Mouse (Mus musculus) intestine, postnatal 0 days (tissue): ENCODE data around the gene Rsrc1. TPM values are rescaled to one million over a fixed set of nuclear protein-coding genes. Genes with fewer than 3 reads are reported as not detected.
"Not testable (repeated sequence)": the region's sequence is repeated elsewhere in the genome, so short reads cannot be mapped to it uniquely, and the experiment has no call there.

ENCODE experiments used
- ATAC-seq: fragments of 200-750 bp; cut with Nextera tagmentation; 2 replicates; pipeline ENCODE4 v1.8.0; 2017; ENCODE audit warnings: mild to moderate bottlenecking, moderate TSS enrichment, moderate library complexity
- H3K27ac ChIP-seq: fragments of 300-500 bp; sonication (generic); 2 replicates; pipeline ENCODE4 v1.5.1; 2014; ENCODE audit warnings: mild to moderate bottlenecking, low read depth, low read length, moderate library complexity
- H3K27me3 ChIP-seq: fragments of 300-500 bp; sonication (generic); replicated peaks from 2 replicates; pipeline ENCODE4 v1.6.1; 2014; ENCODE audit warnings: low read length, mixed read lengths; ENCODE audit not compliant: control insufficient read depth, insufficient read depth
- H3K36me3 ChIP-seq: fragments of 300-500 bp; sonication (generic); 2 replicates; pipeline ENCODE4 v1.6.1; 2014; ENCODE audit warnings: mild to moderate bottlenecking, moderate library complexity; ENCODE audit not compliant: control insufficient read depth, insufficient read depth
- H3K4me1 ChIP-seq: fragments of 300-500 bp; sonication (generic); replicated peaks from 2 replicates; pipeline ENCODE4 v1.6.1; 2014; ENCODE audit warnings: antibody characterized with exemption, low read length, mixed read lengths; ENCODE audit not compliant: control insufficient read depth, insufficient read depth
- H3K4me2 ChIP-seq: fragments of 300-500 bp; sonication (generic); replicated peaks from 2 replicates; pipeline ENCODE4 v1.6.1; 2014; ENCODE audit warnings: low read depth, mild to moderate bottlenecking, moderate library complexity
- H3K4me3 ChIP-seq: fragments of 300-500 bp; sonication (generic); 2 replicates; pipeline ENCODE4 v1.5.1; 2014; ENCODE audit warnings: low read depth, low read length
- H3K9ac ChIP-seq: fragments of 300-500 bp; sonication (generic); 2 replicates; pipeline ENCODE4 v1.6.1; 2014; ENCODE audit warnings: mild to moderate bottlenecking, low read depth, low read length
- H3K9me3 ChIP-seq: fragments of 300-500 bp; sonication (generic); 2 replicates; pipeline ENCODE4 v1.6.1; 2016; ENCODE audit warnings: mixed run types; ENCODE audit not compliant: control insufficient read depth
- CTCF ChIP-seq: sonication (generic); IDR thresholded peaks from 2 replicates; pipeline ENCODE4 v1.5.1; 2016; ENCODE audit warnings: low read depth, mild to moderate bottlenecking, control low read depth, antibody characterized with exemption, moderate library complexity
- WGBS: fragments of 180-500 bp; shearing (Covaris S2); extraction: QIAGEN DNeasy Blood & Tissue Kit; methylation state at CpG from one replicate; pipeline ENCODE4 v1.1.7; 2014; 5-methylcytosine and 5-hydroxymethylcytosine counted together
- polyA plus RNA-seq: library from polyadenylated mRNA; unstranded; fragments of >200 nt; fragmentation: Nextera tagmentation; extraction: Ambion mirVana; gene quantifications from 2 replicates; pipeline ENCODE4 v1.2.1, GENCODE M21; 2015

Gene Rsrc1
- polyA plus RNA-seq, 1 experiment from 2014 or later, result 16.8 TPM

- ATAC-seq, result no peak
- Histone ChIP-seq H3K36me3 (no peaks in the 10 kb centered on the region; the same call in 1 of the 2 replicates), H3K27ac (no peak overlapping the region), H3K4me3 (no peak overlapping the region), H3K27me3 (no peaks in the 10 kb centered on the region), H3K9ac (no peak overlapping the region), H3K4me2 (no peak overlapping the region), H3K9me3 (no peaks in the 10 kb centered on the region), H3K4me1 (no peaks in the 10 kb centered on the region)
- WGBS, result 91% methylated on average over 2 of the region's 2 CpGs
- TF ChIP-seq CTCF, result no peak
Measured at GRCm38 (mm10) chr3:67059755-67060154, 78.6 kb downstream of the Rsrc1 start.

GRCm38 (mm10) chr3:67070575-67071488 is 89.6 kb downstream of the Rsrc1 start:
- Histone ChIP-seq H3K27me3 (no peaks in the 10 kb centered on the region), H3K4me1 (no peaks in the 10 kb centered on the region), H3K27ac (no peak overlapping the region), H3K36me3 (no peaks in the 10 kb centered on the region), H3K9me3 (no peaks in the 10 kb centered on the region), H3K9ac (no peak overlapping the region), H3K4me2 (no peak overlapping the region), H3K4me3 (no peak overlapping the region)
- WGBS, result 82% methylated on average over 11 of the region's 11 CpGs
- no peak for ATAC-seq
- no peak for TF ChIP-seq CTCF

- H3K4me2 ChIP-seq, H3K9me3 ChIP-seq, H3K27me3 ChIP-seq, H3K4me3 ChIP-seq, ATAC-seq, H3K36me3 ChIP-seq, H3K4me1 ChIP-seq, H3K27ac ChIP-seq, H3K9ac ChIP-seq: not testable (repeated sequence)
Measured at GRCm38 (mm10) chr3:67073653-67074052, 92.5 kb downstream of the Rsrc1 start.

- no peak for ATAC-seq
- H3K36me3 ChIP-seq, result no peaks in the 10 kb centered on the region
- TF ChIP-seq CTCF, result no peak
- H3K9ac ChIP-seq, result no peak overlapping the region
- H3K4me3 ChIP-seq, result no peak overlapping the region
- no peaks in the 10 kb centered on the region for H3K4me1 ChIP-seq
- no peaks in the 10 kb centered on the region for H3K27me3 ChIP-seq
- 76% methylated on average over 2 of the region's 2 CpGs for WGBS
- H3K4me2 ChIP-seq, result no peak overlapping the region
- no peak overlapping the region for H3K27ac ChIP-seq
- H3K9me3 ChIP-seq, result no peaks in the 10 kb centered on the region
Measured at GRCm38 (mm10) chr3:67075484-67075883, 94.3 kb downstream of the Rsrc1 start.

- no peak overlapping the region for H3K4me3 ChIP-seq
- H3K27me3 ChIP-seq, result no peaks in the 10 kb centered on the region
- WGBS, result 64% methylated on average over 1 of the region's 1 CpGs
- H3K4me2 ChIP-seq, result no peak overlapping the region
- H3K9me3 ChIP-seq, result no peaks in the 10 kb centered on the region
- H3K4me1 ChIP-seq, result no peaks in the 10 kb centered on the region
- no peak overlapping the region for H3K27ac ChIP-seq
- H3K36me3 ChIP-seq, result no peaks in the 10 kb centered on the region
- no peak overlapping the region for H3K9ac ChIP-seq
- no peak for ATAC-seq
- TF ChIP-seq CTCF, result no peak
Measured at GRCm38 (mm10) chr3:67084742-67085141, 103.6 kb downstream of the Rsrc1 start.

GRCm38 (mm10) chr3:67108428-67108827 is 127.2 kb downstream of the Rsrc1 start:
- Histone ChIP-seq H3K4me3 (no peak overlapping the region), H3K4me2 (no peak overlapping the region), H3K9ac (no peak overlapping the region), H3K27ac (no peak overlapping the region), H3K4me1 (no peaks in the 10 kb centered on the region), H3K36me3 (no peaks in the 10 kb centered on the region), H3K9me3 (no peaks in the 10 kb centered on the region), H3K27me3 (no peaks in the 10 kb centered on the region)
- TF ChIP-seq CTCF, result no peak
- no peak for ATAC-seq
- 92% methylated on average over 3 of the region's 3 CpGs for WGBS
